Mouse (Mus musculus) right cerebral cortex, adult 2 months (tissue): ENCODE results near the gene Uvrag.

Experiments
- DNase-seq, 2 experiments: peaks; one replicate each; pipeline ENCODE4 v3.0.0; 2021 to 2022; ENCODE audit warnings: low spot score in 2 of 2

Uvrag gene

GRCm38 (mm10) chr7:98935757-98936156 is 205.2 kb downstream of the Uvrag start:
- DNase-seq, result no peak

GRCm38 (mm10) chr7:98935193-98935592 is 205.7 kb downstream of the Uvrag start:
- DNase-seq, result no peak

- no peak for DNase-seq
Observed at GRCm38 (mm10) chr7:98928336-98929025, 212.5 kb downstream of the Uvrag start.

GRCm38 (mm10) chr7:98926906-98927528 is 213.9 kb downstream of the Uvrag start:
- no peak for DNase-seq

GRCm38 (mm10) chr7:98924380-98924869 is 216.5 kb downstream of the Uvrag start:
- peak; percentile 23 to 26 for DNase-seq

- DNase-seq, result no peak
Observed at GRCm38 (mm10) chr7:98922984-98923383, 218.0 kb downstream of the Uvrag start.

GRCm38 (mm10) chr7:98917407-98917806 is 223.5 kb downstream of the Uvrag start:
- no peak for DNase-seq

- DNase-seq, result no peak
Observed at GRCm38 (mm10) chr7:98916581-98916980, 224.4 kb downstream of the Uvrag start.

GRCm38 (mm10) chr7:98912953-98913360 is 228.0 kb downstream of the Uvrag start:
- DNase-seq, result no peak

GRCm38 (mm10) chr7:98911276-98911675 is 229.7 kb downstream of the Uvrag start:
- DNase-seq, result no peak

- no peak for DNase-seq
Observed at GRCm38 (mm10) chr7:98910712-98911111, 230.2 kb downstream of the Uvrag start.

- DNase-seq, result no peak
Observed at GRCm38 (mm10) chr7:98910164-98910563, 230.8 kb downstream of the Uvrag start.

- no peak for DNase-seq
Observed at GRCm38 (mm10) chr7:98907476-98907875, 233.5 kb downstream of the Uvrag start.

GRCm38 (mm10) chr7:98904659-98905362 is 236.1 kb downstream of the Uvrag start:
- DNase-seq, result no peak

- no peak for DNase-seq
Observed at GRCm38 (mm10) chr7:98903884-98904283, 237.1 kb downstream of the Uvrag start.

- no peak for DNase-seq
Observed at GRCm38 (mm10) chr7:98901120-98901519, 239.8 kb downstream of the Uvrag start.

- DNase-seq, result no peak
Observed at GRCm38 (mm10) chr7:98899815-98900214, 241.1 kb downstream of the Uvrag start.

- peak; percentile 17 to 41 for DNase-seq
Observed at GRCm38 (mm10) chr7:98897323-98897722, 243.6 kb downstream of the Uvrag start.

- no peak for DNase-seq
Observed at GRCm38 (mm10) chr7:98895501-98896095, 245.3 kb downstream of the Uvrag start.

GRCm38 (mm10) chr7:98894768-98895167 is 246.2 kb downstream of the Uvrag start:
- DNase-seq, result no peak

GRCm38 (mm10) chr7:98894305-98894704 is 246.6 kb downstream of the Uvrag start:
- DNase-seq, result no peak

GRCm38 (mm10) chr7:98893144-98893543 is 247.8 kb downstream of the Uvrag start:
- DNase-seq, result no peak
